Mouse (Mus musculus) G1E (cell line): ENCODE data around the gene Gbp5. TPM values are rescaled to one million over a fixed set of nuclear protein-coding genes. Genes with fewer than 3 reads are reported as not detected.

Experiments
- ATAC-seq: 2 replicates; pipeline ENCODE4 v1.8.0; 2016; ENCODE audit warnings: mild to moderate bottlenecking; ENCODE audit not compliant: insufficient number of reproducible peaks, poor library complexity, low FRiP score, severe bottlenecking; ENCODE audit errors: extremely low read depth
- DNase-seq: peaks from one replicate; pipeline ENCODE4 v3.0.0; 2012; ENCODE audit warnings: low spot score
- H3K27me3 ChIP-seq: 2 replicates; pipeline ENCODE4 v1.6.1; 2012; ENCODE audit warnings: mild to moderate bottlenecking, low read length, inconsistent platforms; ENCODE audit not compliant: insufficient read depth
- H3K36me3 ChIP-seq: replicated peaks from 2 replicates; pipeline ENCODE3; 2012; ENCODE audit warnings: mild to moderate bottlenecking, inconsistent platforms
- H3K4me1 ChIP-seq: 2 replicates; pipeline ENCODE4 v1.6.1; 2012; ENCODE audit warnings: low read depth, low read length, inconsistent platforms, mixed read lengths; ENCODE audit not compliant: insufficient read depth
- H3K4me3 ChIP-seq: 2 replicates; pipeline ENCODE4 v1.5.1; 2012; ENCODE audit warnings: low read depth, mild to moderate bottlenecking, inconsistent platforms, low read length, moderate library complexity, mixed read lengths
- H3K9me3 ChIP-seq: replicated peaks from 2 replicates; pipeline ENCODE4 v1.6.1; 2012; ENCODE audit warnings: inconsistent platforms
- CTCF ChIP-seq: IDR thresholded peaks from 2 replicates; pipeline ENCODE4 v1.5.1; 2012; ENCODE audit warnings: low read depth, low read length, inconsistent platforms, mixed read lengths
- GATA1 ChIP-seq: IDR thresholded peaks from 2 replicates; pipeline ENCODE4 v1.6.1; 2012; ENCODE audit warnings: borderline replicate concordance, low read length, inconsistent platforms, mixed read lengths
- GATA2 ChIP-seq: IDR thresholded peaks from 2 replicates; pipeline ENCODE4 v1.6.1; 2012; ENCODE audit warnings: low read depth, low read length, inconsistent platforms, borderline replicate concordance
- POLR2AphosphoS5 ChIP-seq: IDR thresholded peaks from 2 replicates; pipeline ENCODE4 v1.6.1; 2012; ENCODE audit warnings: low read depth, low read length, inconsistent platforms; ENCODE audit not compliant: insufficient replicate concordance
- TAL1 ChIP-seq: conservative IDR thresholded peaks from 2 replicates; pipeline ENCODE4 v1.6.1; 2012; ENCODE audit warnings: low read depth, low read length, inconsistent platforms, mixed read lengths
- polyA plus RNA-seq: library from polyadenylated mRNA; stranded (reverse); fragments of >175 nt; gene quantifications from 2 replicates; pipeline ENCODE4 v1.2.3, GENCODE M21; 2012
- total RNA-seq, 2 experiments: library from RNA; stranded (forward) in 1 of 2; stranded (reverse) in 1 of 2; fragments of 200-1000 nt in 1 of 2; fragments of >200 nt in 1 of 2; fragmentation: Nextera tagmentation in 1 of 2; gene quantifications; 2 replicates each; pipeline ENCODE4 v1.2.3; 2014 to 2017

Gene Gbp5
- total and polyA plus RNA-seq, 3 experiments, result 0.05 TPM; not detected in 2

DNA sequence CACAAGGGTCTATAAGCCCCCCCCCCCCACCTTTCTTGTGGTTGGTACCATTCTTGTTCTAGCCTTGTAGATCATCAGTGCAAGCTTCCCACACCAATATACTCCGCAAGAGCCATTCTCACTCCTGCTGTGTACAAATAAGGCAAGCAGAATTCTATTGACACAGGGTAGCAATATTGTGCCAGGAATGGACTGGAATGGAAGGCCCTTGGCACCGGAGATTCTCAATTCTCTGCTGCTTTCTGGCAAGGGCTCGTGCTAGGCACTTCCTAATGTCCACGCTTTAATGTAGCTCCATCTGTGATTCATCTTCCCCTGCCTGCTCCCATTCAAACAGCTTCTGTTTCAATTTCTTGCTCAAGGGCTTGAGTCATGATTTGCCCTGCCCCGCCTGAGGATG lies 5.2 kb downstream of the Gbp5 start:
- no peak overlapping the region for H3K4me3 ChIP-seq
- TF ChIP-seq POLR2AphosphoS5 (no peak), GATA1 (no peak), CTCF (no peak), TAL1 (no peak), GATA2 (no peak)
- H3K4me1 ChIP-seq, result no peaks in the 10 kb centered on the region
- H3K36me3 ChIP-seq, result no peaks in the 10 kb centered on the region
- no peaks in the 10 kb centered on the region for H3K9me3 ChIP-seq
- DNase-seq (no peak), ATAC-seq (no peak)
- H3K27me3 ChIP-seq, result peaks cover 10% of the 10 kb centered on the region

DNA sequence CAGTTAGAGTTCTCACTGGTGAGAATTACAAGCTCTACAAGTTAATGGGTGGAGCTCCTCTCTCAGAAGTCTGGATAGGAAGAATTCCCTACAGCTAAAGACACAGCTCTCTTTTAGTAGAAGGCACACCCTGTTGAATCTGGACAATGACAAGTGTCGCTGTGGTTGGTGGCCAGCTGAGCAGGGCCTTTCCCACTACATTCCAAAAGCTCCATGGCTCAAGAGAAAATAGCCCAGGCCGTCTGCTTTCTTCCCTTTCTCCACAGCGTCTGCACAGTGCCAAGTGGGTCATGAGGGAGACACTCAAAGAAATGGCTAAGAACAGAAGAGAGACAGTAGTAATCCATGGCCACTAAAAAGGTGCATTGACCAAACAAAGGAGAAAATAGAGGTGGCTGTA lies 34.3 kb downstream of the Gbp5 start:
- TF ChIP-seq POLR2AphosphoS5, result no peak
- no peak for TF ChIP-seq GATA2
- TF ChIP-seq TAL1, result no peak
- TF ChIP-seq GATA1, result no peak
- TF ChIP-seq CTCF, result no peak
- no peak overlapping the region for H3K4me3 ChIP-seq
- DNase-seq, result no peak
- H3K4me1 ChIP-seq, result peaks cover 12% of the 10 kb centered on the region
- ATAC-seq, result no peak
- H3K36me3 ChIP-seq, result no peaks in the 10 kb centered on the region
- no peaks in the 10 kb centered on the region for H3K9me3 ChIP-seq
- no peaks in the 10 kb centered on the region; the same call in 1 of the 2 replicates for H3K27me3 ChIP-seq

DNA sequence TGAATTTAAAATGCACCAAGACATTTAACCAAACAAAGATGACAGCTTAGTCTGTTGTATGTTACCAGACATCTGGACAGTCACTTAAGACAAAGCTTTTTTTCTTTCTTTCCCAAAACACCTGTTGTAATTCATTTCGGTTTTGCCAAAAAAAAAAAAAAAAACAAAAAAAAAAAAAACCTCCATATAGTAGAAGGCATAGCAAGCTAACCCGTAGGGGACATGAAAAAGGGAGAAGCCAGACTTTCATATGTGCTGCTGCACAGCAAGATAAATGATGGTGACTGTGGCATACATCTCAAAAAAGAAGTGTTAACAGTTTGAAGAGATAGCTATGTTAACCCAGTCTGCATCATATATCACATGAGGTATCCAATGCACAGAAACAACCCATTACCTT lies 35.8 kb downstream of the Gbp5 start:
- Histone ChIP-seq H3K4me1 (peaks cover 12% of the 10 kb centered on the region), H3K27me3 (no peaks in the 10 kb centered on the region; the same call in 1 of the 2 replicates), H3K36me3 (no peaks in the 10 kb centered on the region), H3K4me3 (peak overlapping the region; percentile 80; the same call in 1 of the 2 replicates), H3K9me3 (no peaks in the 10 kb centered on the region)
- ATAC-seq, result no peak
- TF ChIP-seq GATA2 (no peak), GATA1 (no peak), POLR2AphosphoS5 (no peak), CTCF (no peak), TAL1 (no peak)
- no peak for DNase-seq

DNA sequence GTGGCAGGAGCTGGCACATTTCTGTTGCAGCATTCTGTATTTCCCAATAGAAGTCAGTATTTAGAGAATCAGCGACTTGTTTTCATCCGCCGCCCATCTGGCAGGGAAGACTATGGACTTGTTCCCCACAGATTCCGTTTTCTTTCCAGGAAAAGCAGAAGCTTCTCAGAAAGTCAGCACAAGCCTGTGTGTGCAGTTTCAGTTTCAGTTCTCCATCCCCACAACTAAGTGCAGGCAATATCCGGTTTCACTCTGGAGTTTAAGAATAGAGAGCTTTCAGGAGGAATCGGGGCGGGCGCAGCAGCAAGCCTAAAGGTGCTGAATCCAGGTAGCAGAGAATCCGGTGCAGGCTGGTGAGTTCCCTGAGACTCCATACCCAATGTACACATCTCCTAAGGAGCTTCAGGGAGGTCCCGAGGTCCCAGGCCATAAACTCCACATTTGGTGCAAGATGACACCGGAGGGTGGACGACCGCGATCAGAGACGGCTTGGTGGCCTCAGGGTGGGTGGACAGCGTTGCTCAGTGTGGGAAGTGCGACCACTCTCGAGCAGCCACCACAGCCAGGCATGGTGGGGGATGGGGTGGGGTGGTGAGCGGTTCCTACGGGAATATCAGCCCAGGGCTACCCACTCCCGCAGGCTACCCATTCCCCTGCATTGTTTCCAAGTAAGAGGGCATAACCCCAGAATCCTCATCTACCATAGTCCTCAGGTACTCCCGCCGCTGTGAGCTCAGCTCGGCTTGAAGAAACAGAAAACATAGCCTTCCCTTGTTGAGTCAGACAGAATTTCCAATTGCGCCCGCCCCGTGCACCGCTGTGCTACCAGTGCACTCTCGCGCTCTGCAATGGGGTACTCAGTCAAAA lies 36.5 kb downstream of the Gbp5 start, which contains the start of gene Gbp7:
Gbp7 (plus strand) TSS at position 256 of the 867 bp plus-strand sequence.
- TF ChIP-seq GATA2, result no peak
- no peak for TF ChIP-seq POLR2AphosphoS5
- ATAC-seq, result peak; percentile 66
- H3K9me3 ChIP-seq, result no peaks in the 10 kb centered on the region

DNA sequence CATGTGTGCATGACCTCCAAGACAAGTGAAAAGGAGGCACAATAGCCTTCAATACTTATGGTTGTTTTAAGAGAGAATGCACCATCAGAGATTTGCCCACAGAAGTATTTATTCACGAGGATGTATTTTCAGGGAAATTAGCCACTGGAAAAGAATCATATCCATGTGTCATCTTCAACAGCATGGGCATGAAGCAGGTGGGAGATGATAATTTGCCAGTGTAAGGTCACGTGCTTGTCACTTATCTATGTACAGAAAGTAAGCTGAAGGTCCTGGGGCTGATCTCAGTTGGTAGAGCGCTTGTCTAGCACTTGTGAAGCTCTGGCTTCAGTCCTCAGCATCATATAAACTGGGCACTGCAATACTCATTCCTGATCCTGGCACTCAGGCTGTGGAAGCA lies 37.8 kb downstream of the Gbp5 start:
- Histone ChIP-seq H3K4me1 (peaks cover 12% of the 10 kb centered on the region), H3K9me3 (no peaks in the 10 kb centered on the region), H3K4me3 (no peak overlapping the region), H3K27me3 (no peaks in the 10 kb centered on the region; the same call in 1 of the 2 replicates), H3K36me3 (no peaks in the 10 kb centered on the region)
- DNase-seq (no peak), ATAC-seq (no peak)
- TF ChIP-seq GATA1, result no peak
- no peak for TF ChIP-seq POLR2AphosphoS5
- TF ChIP-seq GATA2, result no peak
- no peak for TF ChIP-seq CTCF
- TF ChIP-seq TAL1, result no peak

More for the DNA sequence above, 36.5 kb downstream of the Gbp5 start, which contains the start of gene Gbp7:
- Histone ChIP-seq H3K4me3 (peak within 1 kb of the TSS; percentile 80), H3K4me1 (peaks cover 12% of the 10 kb centered on the region), H3K27me3 (no peaks in the 10 kb centered on the region; the same call in 1 of the 2 replicates), H3K36me3 (no peaks in the 10 kb centered on the region)
- DNase-seq, result peak; percentile 1

DNA sequence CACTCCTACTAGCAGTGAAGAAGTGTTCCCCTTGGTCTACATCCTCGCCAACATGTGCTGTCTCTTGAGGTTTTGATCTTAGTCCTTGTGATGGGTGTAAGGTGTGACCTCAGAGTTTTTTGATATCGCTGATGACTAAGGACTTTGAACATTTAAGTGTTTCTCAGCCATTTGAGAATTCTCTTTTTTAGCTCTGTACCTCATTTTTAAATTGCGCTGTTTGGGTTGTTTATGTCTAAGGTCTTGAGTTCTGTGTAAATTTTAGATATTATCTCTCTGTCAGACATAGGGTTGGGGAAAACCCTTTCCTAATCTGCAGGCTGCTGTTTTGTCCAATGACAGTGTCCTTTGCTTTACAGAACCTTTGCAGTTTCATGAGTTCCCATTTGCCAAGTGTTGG lies 39.4 kb downstream of the Gbp5 start:
- no peak for TF ChIP-seq TAL1
- no peak for TF ChIP-seq CTCF
- TF ChIP-seq GATA1, result no peak
- no peak for TF ChIP-seq GATA2
- TF ChIP-seq POLR2AphosphoS5, result no peak
- Histone ChIP-seq H3K9me3 (no peaks in the 10 kb centered on the region), H3K4me1 (peaks cover 12% of the 10 kb centered on the region), H3K4me3 (no peak overlapping the region), H3K27me3 (no peaks in the 10 kb centered on the region; the same call in 1 of the 2 replicates), H3K36me3 (no peaks in the 10 kb centered on the region)
- ATAC-seq (no peak), DNase-seq (no peak)
